ENCODE assay signal across 9 mouse cellular contexts in the genomic region with DNA sequence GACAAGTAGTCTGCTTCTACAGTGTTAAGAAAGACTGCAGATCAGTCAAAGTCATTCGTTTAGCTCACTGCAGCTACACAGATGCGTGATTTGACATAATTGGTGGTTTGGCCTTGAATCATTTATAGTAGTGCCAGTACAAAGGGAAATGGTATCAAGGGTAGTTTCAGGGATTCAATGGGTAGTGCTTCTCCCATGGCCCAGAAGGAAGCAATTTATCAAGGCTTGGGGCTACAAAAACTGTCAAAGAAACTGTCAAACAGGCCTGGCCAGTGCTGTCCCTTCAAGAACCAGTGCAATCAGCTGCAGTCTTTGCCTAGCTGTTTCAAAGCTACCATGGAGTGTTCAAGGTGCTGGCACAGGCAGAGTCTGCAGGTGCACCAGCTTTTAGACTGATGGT.
"Had no signal": no experiment of that assay in that cellular context is flagged by ENCODE, and none has a peak within 500 bp of the region (broad histone marks: within the 10 kb centered on the region; RNA-seq: fewer than 3 reads in every experiment).

No protein-coding gene starts in this region.

- H3K27ac ChIP-seq: limb, embryonic 13.5 days; liver, embryonic 14.5 days; neural tube, embryonic 12.5 days had no signal

- H3K4me2 ChIP-seq: limb, embryonic 13.5 days; neural tube, embryonic 12.5 days had no signal

- H3K36me3 ChIP-seq: limb, embryonic 13.5 days; neural tube, embryonic 12.5 days had no signal

- H3K27me3 ChIP-seq: limb, embryonic 13.5 days; neural tube, embryonic 12.5 days had no signal

- H3K4me3 ChIP-seq: limb, embryonic 13.5 days; neural tube, embryonic 12.5 days had no signal

- H3K9ac ChIP-seq: limb, embryonic 13.5 days; liver, embryonic 14.5 days; neural tube, embryonic 12.5 days had no signal

- H3K4me1 ChIP-seq: limb, embryonic 13.5 days; neural tube, embryonic 12.5 days had no signal

- DNase-seq: kidney, postnatal 10 days; kidney, postnatal 4 days; left cerebral cortex, postnatal 4 days; lung, adult 18-20 months; thymus, adult 2 months; thymus, postnatal 25 days had no signal

- H3K9me3 ChIP-seq: limb, embryonic 13.5 days; neural tube, embryonic 12.5 days had no signal
